Mouse (Mus musculus) hindbrain, embryonic 12.5 days (tissue): ENCODE measurements around the gene Ptpn14. TPM values are rescaled to one million over a fixed set of nuclear protein-coding genes. Genes with fewer than 3 reads are reported as not detected.
"Not testable (repeated sequence)": the region's sequence is repeated elsewhere in the genome, so short reads cannot be mapped to it uniquely, and the experiment has no call there.

Source experiments
- ATAC-seq: fragments of 200-750 bp; cut with Nextera tagmentation; 2 replicates; pipeline ENCODE4 v1.8.0; 2017; ENCODE audit warnings: moderate TSS enrichment; ENCODE audit not compliant: low FRiP score
- H3K27ac ChIP-seq: fragments of 300-500 bp; sonication (generic); 2 replicates; pipeline ENCODE4 v1.5.1; 2016; ENCODE audit warnings: mild to moderate bottlenecking
- H3K27me3 ChIP-seq: fragments of 300-500 bp; sonication (generic); 2 replicates; pipeline ENCODE4 v1.6.1; 2016; ENCODE audit warnings: mild to moderate bottlenecking
- H3K36me3 ChIP-seq: fragments of 300-500 bp; sonication (generic); 2 replicates; pipeline ENCODE4 v1.6.1; 2016; ENCODE audit warnings: mild to moderate bottlenecking
- H3K4me1 ChIP-seq: fragments of 300-500 bp; sonication (generic); 2 replicates; pipeline ENCODE4 v1.6.1; 2016
- H3K4me2 ChIP-seq: fragments of 300-500 bp; sonication (generic); replicated peaks from 2 replicates; pipeline ENCODE4 v1.6.1; 2016; ENCODE audit warnings: mild to moderate bottlenecking
- H3K4me3 ChIP-seq: fragments of 300-500 bp; sonication (generic); 2 replicates; pipeline ENCODE4 v1.5.1; 2016; ENCODE audit warnings: mild to moderate bottlenecking
- H3K9ac ChIP-seq: fragments of 300-500 bp; sonication (generic); 2 replicates; pipeline ENCODE4 v1.6.1; 2016; ENCODE audit warnings: mild to moderate bottlenecking, moderate library complexity
- H3K9me3 ChIP-seq: fragments of 300-500 bp; sonication (generic); replicated peaks from 2 replicates; pipeline ENCODE4 v1.6.1; 2016; ENCODE audit warnings: mild to moderate bottlenecking
- WGBS: fragments of 180-500 bp; shearing (Covaris S2); methylation state at CpG from one replicate; pipeline ENCODE4 v1.1.7; 2016; 5-methylcytosine and 5-hydroxymethylcytosine counted together
- polyA plus RNA-seq: library from polyadenylated mRNA; unstranded; fragments of >200 nt; fragmentation: Nextera tagmentation; extraction: Ambion mirVana; gene quantifications from 2 replicates; pipeline ENCODE4 v1.2.1, GENCODE M21; 2016

Gene Ptpn14
- polyA plus RNA-seq: 7.6 and 8.7 TPM in 2 replicates

- Histone ChIP-seq H3K4me3 (peak within 1 kb of the TSS; percentile 65), H3K36me3 (no peaks in the 10 kb centered on the region), H3K27ac (peak within 1 kb of the TSS; percentile 81), H3K4me1 (peaks cover 36% of the 10 kb centered on the region), H3K27me3 (peaks cover 42% of the 10 kb centered on the region), H3K9me3 (no peaks in the 10 kb centered on the region), H3K9ac (peak within 1 kb of the TSS; percentile 71), H3K4me2 (peak within 1 kb of the TSS; percentile 97)
- ATAC-seq: peak; percentile 93
- under 1% methylated on average over 85 of the region's 98 CpGs for WGBS
These were observed at the start of gene Ptpn14 for GRCm38 (mm10) chr1:189727884-189728783. Gene Ptpn14, plus strand, starts transcription at chr1:189728268.

- no peaks in the 10 kb centered on the region for H3K27me3 ChIP-seq
- WGBS: 98% methylated on average over 3 of the region's 3 CpGs
- no peak overlapping the region for H3K9ac ChIP-seq
- H3K4me1 ChIP-seq: no peaks in the 10 kb centered on the region
- ATAC-seq: no peak
- no peak overlapping the region for H3K4me2 ChIP-seq
- H3K36me3 ChIP-seq: peaks cover 50% of the 10 kb centered on the region
- no peak overlapping the region for H3K27ac ChIP-seq
- H3K9me3 ChIP-seq: no peaks in the 10 kb centered on the region
- H3K4me3 ChIP-seq: no peak overlapping the region
These were observed 48.5 kb upstream of the Ptpn14 start for GRCm38 (mm10) chr1:189679555-189679954.

- no peak overlapping the region for H3K4me3 ChIP-seq
- 95% methylated on average over 9 of the region's 9 CpGs for WGBS
- H3K4me2 ChIP-seq: no peak overlapping the region
- H3K27me3 ChIP-seq: no peaks in the 10 kb centered on the region
- no peak for ATAC-seq
- peaks cover 32% of the 10 kb centered on the region for H3K36me3 ChIP-seq
- peaks cover 31% of the 10 kb centered on the region for H3K4me1 ChIP-seq
- H3K27ac ChIP-seq: no peak overlapping the region
- H3K9ac ChIP-seq: no peak overlapping the region
- H3K9me3 ChIP-seq: no peaks in the 10 kb centered on the region
These were observed 43.2 kb upstream of the Ptpn14 start for GRCm38 (mm10) chr1:189684786-189685415.

- Histone ChIP-seq H3K4me2 (0 out of 2 replicates have a peak overlapping the region, but pooled peaks have one; percentile 90), H3K4me1 (peaks cover 31% of the 10 kb centered on the region), H3K4me3 (no peak overlapping the region), H3K9ac (0 out of 2 replicates have a peak overlapping the region, but pooled peaks have one; percentile 15), H3K9me3 (no peaks in the 10 kb centered on the region), H3K27me3 (no peaks in the 10 kb centered on the region), H3K27ac (no peak overlapping the region), H3K36me3 (peaks cover 21% of the 10 kb centered on the region)
- ATAC-seq: no peak
- WGBS: 88% methylated on average over 6 of the region's 6 CpGs
These were observed 42.0 kb upstream of the Ptpn14 start for GRCm38 (mm10) chr1:189686025-189686424.

GRCm38 (mm10) chr1:189687654-189688387, 40.2 kb upstream of the Ptpn14 start, which contains the start of gene Cenpf:
Gene Cenpf, minus strand, starts transcription at chr1:189688086.
- Histone ChIP-seq H3K36me3 (peaks cover 10% of the 10 kb centered on the region), H3K4me3 (peak within 1 kb of the TSS; percentile 75), H3K27ac (peak within 1 kb of the TSS; percentile 57), H3K4me1 (peaks cover 31% of the 10 kb centered on the region), H3K4me2 (peak within 1 kb of the TSS; percentile 90), H3K9me3 (no peaks in the 10 kb centered on the region), H3K9ac (peak within 1 kb of the TSS; percentile 71), H3K27me3 (no peaks in the 10 kb centered on the region)
- WGBS: under 1% methylated on average over 54 of the region's 55 CpGs
- peak; percentile 100 for ATAC-seq

- Histone ChIP-seq H3K36me3 (peaks cover 8% of the 10 kb centered on the region), H3K27ac (peak overlapping the region; percentile 57; the same call in 1 of the 2 replicates), H3K9me3 (no peaks in the 10 kb centered on the region), H3K9ac (peak overlapping the region; percentile 51), H3K4me3 (peak overlapping the region; percentile 75), H3K27me3 (no peaks in the 10 kb centered on the region), H3K4me2 (peak overlapping the region; percentile 90), H3K4me1 (peaks cover 31% of the 10 kb centered on the region)
- under 1% methylated on average over 15 of the region's 15 CpGs for WGBS
- peak; percentile 1; the same call in 1 of the 2 replicates for ATAC-seq
These were observed 39.7 kb upstream of the Ptpn14 start for GRCm38 (mm10) chr1:189688388-189688750.

- H3K36me3 ChIP-seq: peaks cover 4% of the 10 kb centered on the region
- 29% methylated on average over 4 of the region's 4 CpGs for WGBS
These were observed 38.8 kb upstream of the Ptpn14 start for GRCm38 (mm10) chr1:189689050-189689833.

GRCm38 (mm10) chr1:189692442-189692841, 35.6 kb upstream of the Ptpn14 start:
- not testable (repeated sequence) for H3K27me3 ChIP-seq, H3K36me3 ChIP-seq, H3K4me3 ChIP-seq, H3K9me3 ChIP-seq, ATAC-seq, H3K9ac ChIP-seq, H3K27ac ChIP-seq, H3K4me2 ChIP-seq
- 56% methylated on average over 3 of the region's 3 CpGs for WGBS
- H3K4me1 ChIP-seq: peaks cover 17% of the 10 kb centered on the region

More at GRCm38 (mm10) chr1:189689050-189689833, 38.8 kb upstream of the Ptpn14 start:
- Histone ChIP-seq H3K27ac (peak overlapping the region; percentile 57; the same call in 1 of the 2 replicates), H3K9ac (0 out of 2 replicates have a peak overlapping the region, but pooled peaks have one; percentile 23), H3K4me1 (peaks cover 31% of the 10 kb centered on the region), H3K27me3 (no peaks in the 10 kb centered on the region), H3K4me2 (peak overlapping the region; percentile 90), H3K9me3 (no peaks in the 10 kb centered on the region), H3K4me3 (peak overlapping the region; percentile 75)
- ATAC-seq: no peak

- Histone ChIP-seq H3K4me3 (no peak overlapping the region), H3K9me3 (no peaks in the 10 kb centered on the region), H3K9ac (no peak overlapping the region), H3K27me3 (no peaks in the 10 kb centered on the region), H3K4me2 (no peak overlapping the region), H3K4me1 (peaks cover 4% of the 10 kb centered on the region; the same call in 1 of the 2 replicates), H3K36me3 (no peaks in the 10 kb centered on the region), H3K27ac (no peak overlapping the region)
- WGBS: 90% methylated on average over 2 of the region's 2 CpGs
- no peak for ATAC-seq
These were observed 33.7 kb upstream of the Ptpn14 start for GRCm38 (mm10) chr1:189694391-189694790.

GRCm38 (mm10) chr1:189695321-189695720, 32.7 kb upstream of the Ptpn14 start:
- Histone ChIP-seq H3K4me2 (no peak overlapping the region), H3K4me3 (no peak overlapping the region), H3K27me3 (no peaks in the 10 kb centered on the region), H3K36me3 (no peaks in the 10 kb centered on the region), H3K9me3 (no peaks in the 10 kb centered on the region), H3K9ac (no peak overlapping the region), H3K4me1 (no peaks in the 10 kb centered on the region), H3K27ac (no peak overlapping the region)
- no peak for ATAC-seq

GRCm38 (mm10) chr1:189698416-189698815, 29.7 kb upstream of the Ptpn14 start:
- Histone ChIP-seq H3K27me3 (no peaks in the 10 kb centered on the region), H3K9me3 (no peaks in the 10 kb centered on the region), H3K9ac (no peak overlapping the region), H3K36me3 (no peaks in the 10 kb centered on the region), H3K4me2 (no peak overlapping the region), H3K4me3 (no peak overlapping the region), H3K4me1 (no peaks in the 10 kb centered on the region), H3K27ac (no peak overlapping the region)
- ATAC-seq: no peak
- 78% methylated on average over 4 of the region's 4 CpGs for WGBS
